Mouse (Mus musculus) lung, postnatal 36 days (tissue): ENCODE measurements around the gene Phox2a.
A peak's percentile ranks its signal among the peaks of the same experiment; 100 is the strongest.

Experiments
- DNase-seq: peaks from one replicate; pipeline ENCODE4 v3.0.0; 2022; ENCODE audit warnings: mixed read lengths

The Phox2a gene

GRCm38 (mm10) chr7:101837606-101838471, 19.7 kb downstream of the Phox2a start, which contains the start of gene Inppl1:
Inppl1 (minus strand) TSS chr7:101838229.
- peak; percentile 97 for DNase-seq

- DNase-seq, result no peak
Observed at GRCm38 (mm10) chr7:101844186-101844585, 26.1 kb downstream of the Phox2a start.

- DNase-seq, result no peak
Observed at GRCm38 (mm10) chr7:101847934-101848333, 29.8 kb downstream of the Phox2a start.

GRCm38 (mm10) chr7:101851689-101852088, 33.6 kb downstream of the Phox2a start:
- DNase-seq, result no peak

- DNase-seq, result no peak
Observed at GRCm38 (mm10) chr7:101852846-101853245, 34.7 kb downstream of the Phox2a start.

- no peak for DNase-seq
Observed at GRCm38 (mm10) chr7:101853816-101854215, 35.7 kb downstream of the Phox2a start.

- no peak for DNase-seq
Observed at GRCm38 (mm10) chr7:101857094-101857493, 39.0 kb downstream of the Phox2a start, which contains the start of gene Folr2. Folr2 (minus strand) TSS chr7:101857194.

GRCm38 (mm10) chr7:101858362-101858761, 40.2 kb downstream of the Phox2a start:
- peak; percentile 45 for DNase-seq

GRCm38 (mm10) chr7:101860978-101861377, 42.9 kb downstream of the Phox2a start:
- no peak for DNase-seq

GRCm38 (mm10) chr7:101862291-101862690, 44.2 kb downstream of the Phox2a start:
- DNase-seq, result no peak

- DNase-seq, result no peak
Observed at GRCm38 (mm10) chr7:101863415-101863814, 45.3 kb downstream of the Phox2a start, which contains the start of gene Anapc15. Anapc15 (plus strand) TSS chr7:101863715.

GRCm38 (mm10) chr7:101866491-101867265, 48.6 kb downstream of the Phox2a start:
- DNase-seq, result no peak

- DNase-seq, result no peak
Observed at GRCm38 (mm10) chr7:101867482-101867881, 49.4 kb downstream of the Phox2a start.

GRCm38 (mm10) chr7:101868241-101869162, 50.4 kb downstream of the Phox2a start:
- DNase-seq, result no peak

GRCm38 (mm10) chr7:101869163-101869500, 51.0 kb downstream of the Phox2a start:
- no peak for DNase-seq

- no peak for DNase-seq
Observed at GRCm38 (mm10) chr7:101870629-101871028, 52.5 kb downstream of the Phox2a start, which contains the start of gene Folr1. Folr1 (minus strand) TSS chr7:101870788.

- DNase-seq, result no peak
Observed at GRCm38 (mm10) chr7:101871296-101871695, 53.2 kb downstream of the Phox2a start.
